Mouse (Mus musculus): ENCODE data around the gene Ins2.

- TF ChIP-seq CTCF (IDR thresholded peaks at IDR 0.05; ENCODE audit: control insufficient read depth, insufficient read depth, insufficient replicate concordance, low read depth, low read length) (no peak), POLR2A (IDR thresholded peaks at IDR 0.05; ENCODE audit: control insufficient read depth, low read depth, low read length) (no peak)
Measured at GRCm38 (mm10) chr7:142664465-142665029, 78.6 kb downstream of the Ins2 start.
